Mouse (Mus musculus) embryonic fibroblast, embryonic 13.5 days (primary cell): ENCODE data around the gene Acox1.

Source experiments
- CTCF ChIP-seq: IDR thresholded peaks from 2 replicates; pipeline ENCODE4 v1.5.1; 2011; ENCODE audit warnings: mild to moderate bottlenecking, control low read depth, low read length, moderate library complexity, borderline replicate concordance; ENCODE audit not compliant: insufficient read depth
- POLR2A ChIP-seq: IDR thresholded peaks from 2 replicates; pipeline ENCODE4 v1.6.1; 2011; ENCODE audit warnings: low read depth, mild to moderate bottlenecking, control low read depth, low read length, moderate library complexity

- TF ChIP-seq CTCF (no peak), POLR2A (no peak)
Observed at GRCm38 (mm10) chr11:116142211-116142991, 56.4 kb downstream of the Acox1 start.
